Mouse (Mus musculus) heart, embryonic 16.5 days (tissue): ENCODE data around the gene Ccdc188. TPM values are rescaled to one million over a fixed set of nuclear protein-coding genes. Genes with fewer than 3 reads are reported as not detected.
A peak's percentile ranks its signal among the peaks of the same experiment; 100 is the strongest.

ENCODE experiments used
- ATAC-seq: fragments of 200-750 bp; cut with Nextera tagmentation; replicated peaks from 2 replicates; pipeline ENCODE4 v1.8.0; 2017; ENCODE audit warnings: moderate number of reproducible peaks; ENCODE audit not compliant: insufficient read depth, low FRiP score; ENCODE audit errors: extremely low read depth
- H3K27ac ChIP-seq: fragments of 300-500 bp; sonication (generic); 2 replicates; pipeline ENCODE4 v1.5.1; 2014; ENCODE audit warnings: mild to moderate bottlenecking, low read length, control low read depth, moderate library complexity
- H3K27me3 ChIP-seq: fragments of 300-500 bp; sonication (generic); 2 replicates; pipeline ENCODE4 v1.6.1; 2014; ENCODE audit warnings: low read length, mixed read lengths; ENCODE audit not compliant: control insufficient read depth, insufficient read depth
- H3K36me3 ChIP-seq: fragments of 300-500 bp; sonication (generic); 2 replicates; pipeline ENCODE4 v1.6.1; 2014; ENCODE audit not compliant: control insufficient read depth, insufficient read depth
- H3K4me1 ChIP-seq: fragments of 300-500 bp; sonication (generic); 2 replicates; pipeline ENCODE4 v1.6.1; 2014; ENCODE audit warnings: low read length, mixed read lengths; ENCODE audit not compliant: control insufficient read depth, insufficient read depth
- H3K4me2 ChIP-seq: fragments of 300-500 bp; sonication (generic); 2 replicates; pipeline ENCODE4 v1.6.1; 2014; ENCODE audit warnings: low read depth, mild to moderate bottlenecking, control low read depth, low read length
- H3K4me3 ChIP-seq: fragments of 300-500 bp; sonication (generic); 2 replicates; pipeline ENCODE4 v1.5.1; 2014; ENCODE audit warnings: mild to moderate bottlenecking, control low read depth, low read length
- H3K9ac ChIP-seq: fragments of 300-500 bp; sonication (generic); 2 replicates; pipeline ENCODE4 v1.6.1; 2014; ENCODE audit warnings: low read length, control low read depth
- H3K9me3 ChIP-seq: fragments of 300-500 bp; sonication (generic); replicated peaks from 2 replicates; pipeline ENCODE4 v1.6.1; 2016; ENCODE audit warnings: low read length; ENCODE audit not compliant: control insufficient read depth
- WGBS: fragments of 180-500 bp; shearing (Covaris S2); extraction: QIAGEN DNeasy Blood & Tissue Kit; methylation state at CpG from one replicate; pipeline ENCODE4 v1.1.7; 2014; 5-methylcytosine and 5-hydroxymethylcytosine counted together
- polyA plus RNA-seq: library from polyadenylated mRNA; unstranded; fragments of >200 nt; fragmentation: Nextera tagmentation; extraction: Ambion mirVana; gene quantifications from 2 replicates; pipeline ENCODE4 v1.2.1, GENCODE M21; 2015

The Ccdc188 gene
- 0.17 TPM in 1 of 2 replicates, not detected in the other for polyA plus RNA-seq

- peaks cover 20% of the 10 kb centered on the region for H3K4me1 ChIP-seq
- H3K4me3 ChIP-seq, result no peak within 1 kb of the TSS
- no peak within 1 kb of the TSS for H3K27ac ChIP-seq
- WGBS, result 84% methylated on average over 4 of the region's 4 CpGs
- no peaks in the 10 kb centered on the region for H3K9me3 ChIP-seq
- no peaks in the 10 kb centered on the region for H3K36me3 ChIP-seq
- H3K9ac ChIP-seq, result no peak within 1 kb of the TSS
- ATAC-seq, result no peak
- H3K4me2 ChIP-seq, result no peak within 1 kb of the TSS
- H3K27me3 ChIP-seq, result no peaks in the 10 kb centered on the region
Measured at GRCm38 (mm10) chr16:18217579-18217978, at the start of gene Ccdc188. TSS of gene Ccdc188 (plus strand) at chr16:18217879.

GRCm38 (mm10) chr16:18169156-18169555 is 48.5 kb upstream of the Ccdc188 start:
- 67% methylated on average over 5 of the region's 5 CpGs for WGBS

DNA sequence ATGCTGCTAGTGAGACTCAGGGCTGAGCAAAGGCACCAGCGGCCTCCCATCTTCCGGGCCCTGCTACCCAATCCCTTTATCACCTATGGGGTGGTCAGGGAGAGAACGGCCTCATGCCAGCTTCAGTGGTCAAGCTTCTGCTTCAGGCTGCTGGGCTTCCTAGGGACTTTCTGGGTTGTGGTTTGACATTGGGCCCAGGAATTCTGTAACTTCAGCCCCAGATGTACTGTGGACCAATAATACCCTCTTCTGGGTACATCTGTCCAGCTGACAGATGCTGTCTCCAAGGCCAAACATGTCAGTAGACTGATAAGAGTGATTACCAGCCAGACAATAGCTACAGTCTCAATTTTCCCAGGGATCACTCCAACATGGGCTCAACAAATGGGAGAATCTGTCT is 47.9 kb upstream of the Ccdc188 start:
- ATAC-seq, result no peak
- H3K4me3 ChIP-seq, result no peak overlapping the region
- WGBS, result 81% methylated on average over 3 of the region's 3 CpGs

More at GRCm38 (mm10) chr16:18169156-18169555, 48.5 kb upstream of the Ccdc188 start:
- H3K9me3 ChIP-seq, result no peaks in the 10 kb centered on the region
- H3K4me1 ChIP-seq, result peaks cover 3% of the 10 kb centered on the region; the same call in 1 of the 2 replicates
- H3K9ac ChIP-seq, result no peak overlapping the region
- no peak for ATAC-seq
- H3K4me3 ChIP-seq, result no peak overlapping the region
- H3K36me3 ChIP-seq, result no peaks in the 10 kb centered on the region
- no peaks in the 10 kb centered on the region for H3K27me3 ChIP-seq
- H3K4me2 ChIP-seq, result no peak overlapping the region
- H3K27ac ChIP-seq, result no peak overlapping the region

DNA sequence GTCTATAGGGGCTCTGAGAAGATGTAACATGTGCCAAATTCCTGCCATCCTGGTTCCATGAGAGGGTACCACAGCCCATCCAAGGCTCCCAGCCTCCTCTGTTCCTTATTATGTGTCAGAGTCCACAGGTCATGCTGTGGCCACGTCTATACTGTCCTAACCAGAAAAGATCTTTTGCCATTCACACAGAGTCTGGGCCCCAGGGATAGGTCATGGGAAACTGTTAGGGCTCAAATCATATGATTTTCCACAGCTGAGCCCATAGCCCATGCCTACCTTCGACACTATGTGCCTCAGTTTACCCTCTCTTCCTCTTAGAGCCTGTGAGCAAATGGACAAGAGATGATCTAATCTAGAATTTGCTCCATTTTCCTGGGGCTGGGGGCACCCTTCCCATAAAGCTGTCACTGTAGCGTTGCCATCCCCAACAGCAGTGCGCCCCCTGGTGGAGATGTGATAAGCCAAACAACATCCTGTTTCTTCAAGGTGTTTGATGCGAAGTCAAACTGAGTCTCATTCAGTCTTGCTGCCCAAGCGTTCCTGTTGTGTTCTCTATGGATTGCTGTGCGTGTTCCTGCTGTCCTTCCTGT is 45.3 kb upstream of the Ccdc188 start:
- no peak overlapping the region for H3K4me3 ChIP-seq
- peaks cover 3% of the 10 kb centered on the region; the same call in 1 of the 2 replicates for H3K4me1 ChIP-seq
- H3K9me3 ChIP-seq, result no peaks in the 10 kb centered on the region
- no peak overlapping the region for H3K4me2 ChIP-seq
- no peak for ATAC-seq
- H3K27me3 ChIP-seq, result peaks cover 6% of the 10 kb centered on the region; the same call in 1 of the 2 replicates
- no peak overlapping the region for H3K9ac ChIP-seq
- H3K27ac ChIP-seq, result no peak overlapping the region
- no peaks in the 10 kb centered on the region for H3K36me3 ChIP-seq
- 7% methylated on average over 7 of the region's 7 CpGs for WGBS

More for the DNA sequence above, 47.9 kb upstream of the Ccdc188 start:
- Histone ChIP-seq H3K9ac (no peak overlapping the region), H3K4me2 (no peak overlapping the region), H3K36me3 (no peaks in the 10 kb centered on the region), H3K4me1 (peaks cover 3% of the 10 kb centered on the region; the same call in 1 of the 2 replicates), H3K27me3 (no peaks in the 10 kb centered on the region), H3K9me3 (no peaks in the 10 kb centered on the region), H3K27ac (no peak overlapping the region)

- no peaks in the 10 kb centered on the region for H3K36me3 ChIP-seq
- H3K4me2 ChIP-seq, result no peak overlapping the region
- peaks cover 3% of the 10 kb centered on the region; the same call in 1 of the 2 replicates for H3K4me1 ChIP-seq
- H3K9me3 ChIP-seq, result no peaks in the 10 kb centered on the region
- H3K4me3 ChIP-seq, result no peak overlapping the region
- no peak overlapping the region for H3K9ac ChIP-seq
- 75% methylated on average over 9 of the region's 9 CpGs for WGBS
- no peak overlapping the region for H3K27ac ChIP-seq
- peaks cover 6% of the 10 kb centered on the region; the same call in 1 of the 2 replicates for H3K27me3 ChIP-seq
- no peak for ATAC-seq
Measured at GRCm38 (mm10) chr16:18173231-18173630, 44.4 kb upstream of the Ccdc188 start.

- H3K9me3 ChIP-seq, result no peaks in the 10 kb centered on the region
- peaks cover 6% of the 10 kb centered on the region; the same call in 1 of the 2 replicates for H3K27me3 ChIP-seq
- H3K9ac ChIP-seq, result no peak overlapping the region
- 53% methylated on average over 11 of the region's 11 CpGs for WGBS
- no peak for ATAC-seq
- peaks cover 3% of the 10 kb centered on the region; the same call in 1 of the 2 replicates for H3K4me1 ChIP-seq
- H3K4me3 ChIP-seq, result no peak overlapping the region
- no peaks in the 10 kb centered on the region for H3K36me3 ChIP-seq
- no peak overlapping the region for H3K4me2 ChIP-seq
- H3K27ac ChIP-seq, result no peak overlapping the region
Measured at GRCm38 (mm10) chr16:18173788-18174187, 43.9 kb upstream of the Ccdc188 start.

GRCm38 (mm10) chr16:18175817-18176541 is 41.7 kb upstream of the Ccdc188 start:
- peaks cover 3% of the 10 kb centered on the region; the same call in 1 of the 2 replicates for H3K4me1 ChIP-seq
- 47% methylated on average over 6 of the region's 6 CpGs for WGBS
- no peaks in the 10 kb centered on the region for H3K9me3 ChIP-seq
- no peak overlapping the region for H3K4me2 ChIP-seq
- 0 out of 2 replicates have a peak overlapping the region, but pooled peaks have one; percentile 17 for H3K9ac ChIP-seq
- no peak overlapping the region for H3K27ac ChIP-seq
- no peak overlapping the region for H3K4me3 ChIP-seq
- no peaks in the 10 kb centered on the region for H3K36me3 ChIP-seq
- ATAC-seq, result no peak
- peaks cover 6% of the 10 kb centered on the region; the same call in 1 of the 2 replicates for H3K27me3 ChIP-seq

DNA sequence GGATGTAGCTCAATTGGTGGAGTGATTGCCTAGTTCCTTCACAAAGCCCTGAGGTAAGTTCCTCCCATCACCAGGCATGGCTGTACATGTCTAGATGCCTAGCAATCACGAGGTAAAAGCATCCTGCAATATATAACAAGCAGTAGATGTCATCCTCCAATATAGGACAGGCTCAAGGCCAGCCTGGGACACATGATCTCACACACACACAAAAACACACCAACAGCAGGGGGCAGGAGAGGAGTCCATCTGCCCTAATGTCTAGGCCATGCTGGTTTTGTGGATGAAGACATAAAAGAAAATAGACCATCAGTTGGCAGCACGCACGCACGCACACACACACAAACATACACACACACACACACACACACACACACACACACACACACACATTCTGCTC is 40.9 kb upstream of the Ccdc188 start:
- Histone ChIP-seq H3K9ac (no peak overlapping the region), H3K4me3 (no peak overlapping the region), H3K4me2 (no peak overlapping the region), H3K4me1 (peaks cover 7% of the 10 kb centered on the region), H3K27me3 (peaks cover 6% of the 10 kb centered on the region; the same call in 1 of the 2 replicates), H3K36me3 (no peaks in the 10 kb centered on the region), H3K27ac (no peak overlapping the region), H3K9me3 (no peaks in the 10 kb centered on the region)
- 84% methylated on average over 4 of the region's 4 CpGs for WGBS
- ATAC-seq, result no peak

GRCm38 (mm10) chr16:18179591-18179990 is 38.1 kb upstream of the Ccdc188 start:
- WGBS, result 51% methylated on average over 2 of the region's 2 CpGs
- Histone ChIP-seq H3K36me3 (no peaks in the 10 kb centered on the region), H3K4me2 (no peak overlapping the region), H3K27me3 (peaks cover 6% of the 10 kb centered on the region; the same call in 1 of the 2 replicates), H3K9me3 (no peaks in the 10 kb centered on the region), H3K4me3 (no peak overlapping the region), H3K9ac (no peak overlapping the region), H3K4me1 (peaks cover 3% of the 10 kb centered on the region), H3K27ac (no peak overlapping the region)
- ATAC-seq, result no peak
